Mouse (Mus musculus) spleen, adult 18-20 months (tissue): Measurements from ENCODE around the gene 4930438A08Rik.

Experiments
- DNase-seq, 2 experiments: peaks; one replicate each; pipeline ENCODE4 v3.0.0; 2022; ENCODE audit warnings: mixed read lengths in 2 of 2

4930438A08Rik gene

DNA sequence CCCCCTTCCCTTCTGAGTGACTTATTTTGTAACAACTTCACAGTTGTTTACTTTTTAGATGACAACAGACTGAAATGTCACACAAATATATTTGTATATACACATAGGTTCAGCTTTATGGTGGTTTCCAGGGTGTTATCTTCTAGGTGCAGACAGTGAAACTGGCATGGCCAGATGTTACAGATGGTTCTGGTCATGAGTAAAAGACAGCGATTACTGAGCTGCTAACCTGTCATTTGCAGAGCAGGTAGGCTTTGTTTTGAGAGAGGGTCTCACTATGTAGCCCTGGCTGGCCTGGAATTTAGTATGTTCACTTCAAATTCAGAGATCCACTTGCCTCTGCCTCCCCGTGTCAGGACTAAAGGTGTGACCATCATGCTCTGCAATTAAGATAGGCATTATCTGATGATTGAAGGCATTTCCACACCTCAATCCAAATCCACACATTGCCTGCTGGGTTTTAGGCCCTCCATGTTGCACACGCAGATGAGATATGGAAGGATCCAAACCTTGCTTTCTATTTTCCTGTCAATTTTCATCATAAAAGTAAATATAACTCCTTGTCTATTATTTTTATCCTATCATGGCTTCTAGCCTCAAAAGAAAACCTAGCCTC, 50.1 kb downstream of the 4930438A08Rik start:
- no peak for DNase-seq

GRCm38 (mm10) chr11:58326781-58327180, 52.2 kb downstream of the 4930438A08Rik start:
- no peak for DNase-seq

DNA sequence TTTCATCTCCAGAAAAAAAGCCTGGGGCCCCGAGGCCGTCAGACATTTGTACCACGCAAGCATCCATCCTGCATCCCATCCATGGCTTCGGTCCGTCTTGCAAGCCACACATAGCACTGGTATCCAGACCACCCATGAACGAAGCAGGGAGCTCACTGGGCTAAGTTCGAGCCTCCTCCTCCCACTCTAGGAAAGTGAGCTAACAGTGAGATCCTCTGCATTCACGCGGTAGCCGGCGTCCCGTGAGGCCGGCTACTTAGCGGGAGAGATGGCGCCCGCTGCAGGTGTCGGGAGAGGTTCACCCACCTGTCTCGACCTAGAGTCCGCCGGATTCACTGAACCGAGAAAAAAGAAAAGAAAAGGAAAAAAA, 55.3 kb downstream of the 4930438A08Rik start:
- DNase-seq, result no peak

GRCm38 (mm10) chr11:58330276-58331148, 55.9 kb downstream of the 4930438A08Rik start, which contains the start of the genes Zfp672 and Sh3bp5l:
Zfp672 (minus strand) TSS chr11:58330339.
Sh3bp5l (plus strand) TSS chr11:58330724.
- peak; percentile 76 to 80 for DNase-seq

DNA sequence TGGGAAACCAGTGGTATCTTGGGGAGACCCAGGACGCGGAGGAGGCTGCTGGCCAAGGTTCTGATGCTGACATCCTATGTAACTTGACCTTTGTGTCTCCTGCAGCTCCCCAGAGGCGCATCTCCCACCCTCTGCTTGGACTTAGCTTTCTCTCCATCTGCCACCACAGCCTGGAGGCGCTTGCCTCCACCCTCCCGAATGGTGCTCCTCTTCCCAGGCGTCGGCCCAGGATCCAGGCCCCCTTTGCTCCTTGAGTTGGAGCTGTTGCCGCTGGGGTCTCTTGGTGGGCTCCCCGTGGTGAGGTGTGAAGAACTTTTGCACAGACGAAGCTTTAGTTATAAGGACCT, 56.5 kb downstream of the 4930438A08Rik start:
- no peak for DNase-seq

GRCm38 (mm10) chr11:58331546-58331945, 56.9 kb downstream of the 4930438A08Rik start:
- DNase-seq, result no peak

- DNase-seq, result no peak
Measured at GRCm38 (mm10) chr11:58334746-58335145, 60.1 kb downstream of the 4930438A08Rik start.
